Mouse (Mus musculus): Measurements from ENCODE around the gene Fkbpl. TPM values are rescaled to one million over a fixed set of nuclear protein-coding genes. Genes with fewer than 3 reads are reported as not detected.

The Fkbpl gene
- polyA plus RNA-seq, 1 experiment from 2014 or later: 10.0 TPM

GRCm38 (mm10) chr17:34621006-34621405, 23.6 kb upstream of the Fkbpl start:
- ATAC-seq (ENCODE audit: low read depth): no peak

DNA sequence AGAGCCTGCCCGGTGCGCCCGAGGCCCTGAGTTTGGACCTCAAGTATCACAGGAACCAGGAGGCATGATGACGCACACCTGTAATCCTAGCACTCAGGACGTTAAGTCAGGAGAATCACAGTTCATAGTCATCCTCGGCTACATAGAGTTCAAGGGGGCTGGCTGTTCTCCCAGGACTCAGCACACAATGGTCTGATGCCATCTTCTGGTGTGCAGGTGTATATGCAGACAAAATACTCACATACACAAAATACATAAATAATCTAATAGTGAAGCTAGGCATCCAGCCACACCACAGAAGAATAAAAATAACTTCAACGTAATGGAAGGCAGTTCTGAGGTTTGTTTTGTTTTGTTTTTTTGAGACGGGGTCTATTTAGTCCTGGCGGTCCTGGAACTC, 21.4 kb upstream of the Fkbpl start:
- Histone ChIP-seq H3K27me3 (replicated peaks; ENCODE audit: control insufficient read depth, insufficient read depth, low read length) (no peaks in the 10 kb centered on the region), H3K4me2 (ENCODE audit: low read depth, low read length) (no peak overlapping the region), H3K9me3 (ENCODE audit: control insufficient read depth, low read length) (no peaks in the 10 kb centered on the region), H3K9ac (ENCODE audit: low read depth, low read length) (no peak overlapping the region), H3K4me3 (ENCODE audit: low read depth, low read length) (no peak overlapping the region), H3K27ac (replicated peaks; ENCODE audit: low read depth, low read length) (no peak overlapping the region), H3K36me3 (ENCODE audit: control insufficient read depth, insufficient read depth, low read length) (peaks cover 55% of the 10 kb centered on the region), H3K4me1 (ENCODE audit: control insufficient read depth, insufficient read depth, low read length) (peaks cover 9% of the 10 kb centered on the region)
- 87% methylated on average over 9 of the region's 9 CpGs for WGBS
- ATAC-seq (ENCODE audit: low read depth): no peak
- DNase-seq (ENCODE audit: low spot score): no peak

More at GRCm38 (mm10) chr17:34621006-34621405, 23.6 kb upstream of the Fkbpl start:
- Histone ChIP-seq H3K4me3 (ENCODE audit: low read depth, low read length) (no peak overlapping the region), H3K9me3 (ENCODE audit: control insufficient read depth, low read length) (no peaks in the 10 kb centered on the region), H3K27me3 (replicated peaks; ENCODE audit: control insufficient read depth, insufficient read depth, low read length) (no peaks in the 10 kb centered on the region), H3K9ac (ENCODE audit: low read depth, low read length) (no peak overlapping the region), H3K27ac (replicated peaks; ENCODE audit: low read depth, low read length) (no peak overlapping the region), H3K4me2 (ENCODE audit: low read depth, low read length) (no peak overlapping the region), H3K36me3 (ENCODE audit: control insufficient read depth, insufficient read depth, low read length) (peaks cover 71% of the 10 kb centered on the region), H3K4me1 (ENCODE audit: control insufficient read depth, insufficient read depth, low read length) (peaks cover 1% of the 10 kb centered on the region; the same call in 1 of the 2 replicates)
- WGBS: 88% methylated on average over 8 of the region's 8 CpGs
- DNase-seq (ENCODE audit: low spot score): no peak

DNA sequence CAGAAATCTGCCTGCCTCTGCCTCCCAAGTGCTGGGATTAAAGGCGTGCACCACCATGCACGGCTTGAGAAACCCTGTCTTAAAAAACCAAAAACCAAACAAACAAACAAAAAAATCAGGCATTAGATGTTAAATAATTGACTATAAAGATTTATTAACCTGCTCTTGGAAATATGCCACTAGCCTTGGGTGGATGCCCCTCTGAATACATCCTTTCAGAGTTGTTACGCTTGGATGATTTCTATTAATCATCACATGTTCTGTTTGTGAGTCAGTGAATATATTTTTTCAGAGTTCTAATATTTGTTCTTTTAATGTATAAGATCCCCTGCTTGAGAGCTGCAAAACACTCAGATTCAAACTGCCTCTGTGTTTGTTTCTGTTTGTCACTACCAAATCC, 19.6 kb upstream of the Fkbpl start:
- DNase-seq (ENCODE audit: low spot score) (no peak), ATAC-seq (ENCODE audit: low read depth) (no peak)
- H3K27me3 ChIP-seq (replicated peaks; ENCODE audit: control insufficient read depth, insufficient read depth, low read length): peaks cover 5% of the 10 kb centered on the region
- H3K9me3 ChIP-seq (ENCODE audit: control insufficient read depth, low read length): no peaks in the 10 kb centered on the region
- H3K4me2 ChIP-seq (ENCODE audit: low read depth, low read length): no peak overlapping the region
- H3K36me3 ChIP-seq (ENCODE audit: control insufficient read depth, insufficient read depth, low read length): peaks cover 51% of the 10 kb centered on the region
- no peak overlapping the region for H3K4me3 ChIP-seq (ENCODE audit: low read depth, low read length)
- H3K9ac ChIP-seq (ENCODE audit: low read depth, low read length): no peak overlapping the region
- H3K4me1 ChIP-seq (ENCODE audit: control insufficient read depth, insufficient read depth, low read length): peaks cover 26% of the 10 kb centered on the region
- 97% methylated on average over 3 of the region's 3 CpGs for WGBS
- H3K27ac ChIP-seq (replicated peaks; ENCODE audit: low read depth, low read length): no peak overlapping the region

GRCm38 (mm10) chr17:34626062-34626772, 18.3 kb upstream of the Fkbpl start:
- WGBS: 50% methylated on average over 16 of the region's 16 CpGs
- peaks cover 35% of the 10 kb centered on the region for H3K4me1 ChIP-seq (ENCODE audit: control insufficient read depth, insufficient read depth, low read length)
- peak overlapping the region; percentile 80 for H3K4me2 ChIP-seq (ENCODE audit: low read depth, low read length)
- peak overlapping the region; percentile 60 for H3K4me3 ChIP-seq (ENCODE audit: low read depth, low read length)
- no peak for DNase-seq (ENCODE audit: low spot score)
- peaks cover 18% of the 10 kb centered on the region for H3K27me3 ChIP-seq (replicated peaks; ENCODE audit: control insufficient read depth, insufficient read depth, low read length)
- peaks cover 39% of the 10 kb centered on the region for H3K36me3 ChIP-seq (ENCODE audit: control insufficient read depth, insufficient read depth, low read length)
- ATAC-seq (ENCODE audit: low read depth): no peak
- H3K9me3 ChIP-seq (ENCODE audit: control insufficient read depth, low read length): no peaks in the 10 kb centered on the region
- peak overlapping the region; percentile 80 for H3K9ac ChIP-seq (ENCODE audit: low read depth, low read length)
- H3K27ac ChIP-seq (replicated peaks; ENCODE audit: low read depth, low read length): peak overlapping the region; percentile 24; the same call in 1 of the 2 replicates

DNA sequence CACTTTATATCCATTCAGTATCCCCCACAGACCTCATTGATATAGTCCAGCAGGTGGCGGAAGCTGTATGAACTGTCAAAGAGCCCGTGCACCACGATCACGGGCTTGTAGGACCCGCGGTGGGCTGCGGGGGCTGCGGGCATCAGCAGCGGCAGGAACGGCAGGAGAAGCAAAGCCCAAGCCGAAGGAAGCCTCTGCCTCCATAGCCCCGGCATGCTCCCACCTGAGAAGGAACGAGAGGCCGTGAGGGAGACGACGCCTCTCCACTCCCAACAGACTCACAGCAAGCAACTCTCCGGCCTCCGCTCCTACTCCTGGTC, 17.8 kb upstream of the Fkbpl start:
- under 1% methylated on average over 18 of the region's 18 CpGs for WGBS
- ATAC-seq (ENCODE audit: low read depth) (peak; percentile 36), DNase-seq (ENCODE audit: low spot score) (peak; percentile 81)
- Histone ChIP-seq H3K9me3 (ENCODE audit: control insufficient read depth, low read length) (no peaks in the 10 kb centered on the region), H3K36me3 (ENCODE audit: control insufficient read depth, insufficient read depth, low read length) (peaks cover 34% of the 10 kb centered on the region), H3K27ac (replicated peaks; ENCODE audit: low read depth, low read length) (peak overlapping the region; percentile 94), H3K4me1 (ENCODE audit: control insufficient read depth, insufficient read depth, low read length) (peaks cover 39% of the 10 kb centered on the region), H3K27me3 (replicated peaks; ENCODE audit: control insufficient read depth, insufficient read depth, low read length) (peaks cover 23% of the 10 kb centered on the region), H3K4me2 (ENCODE audit: low read depth, low read length) (peak overlapping the region; percentile 80), H3K4me3 (ENCODE audit: low read depth, low read length) (peak overlapping the region; percentile 60), H3K9ac (ENCODE audit: low read depth, low read length) (peak overlapping the region; percentile 80)

- Histone ChIP-seq H3K9me3 (ENCODE audit: control insufficient read depth, low read length) (no peaks in the 10 kb centered on the region), H3K4me3 (ENCODE audit: low read depth, low read length) (peak overlapping the region; percentile 60), H3K27me3 (replicated peaks; ENCODE audit: control insufficient read depth, insufficient read depth, low read length) (peaks cover 28% of the 10 kb centered on the region), H3K4me1 (ENCODE audit: control insufficient read depth, insufficient read depth, low read length) (peaks cover 40% of the 10 kb centered on the region), H3K9ac (ENCODE audit: low read depth, low read length) (peak overlapping the region; percentile 80), H3K27ac (replicated peaks; ENCODE audit: low read depth, low read length) (peak overlapping the region; percentile 94), H3K36me3 (ENCODE audit: control insufficient read depth, insufficient read depth, low read length) (peaks cover 28% of the 10 kb centered on the region; the same call in 1 of the 2 replicates), H3K4me2 (ENCODE audit: low read depth, low read length) (peak overlapping the region; percentile 80)
- ATAC-seq (ENCODE audit: low read depth): peak; percentile 88
- WGBS: under 1% methylated on average over 27 of the region's 45 CpGs
- DNase-seq (ENCODE audit: low spot score): peak; percentile 95
Observed at GRCm38 (mm10) chr17:34627093-34627942, 17.2 kb upstream of the Fkbpl start.

DNA sequence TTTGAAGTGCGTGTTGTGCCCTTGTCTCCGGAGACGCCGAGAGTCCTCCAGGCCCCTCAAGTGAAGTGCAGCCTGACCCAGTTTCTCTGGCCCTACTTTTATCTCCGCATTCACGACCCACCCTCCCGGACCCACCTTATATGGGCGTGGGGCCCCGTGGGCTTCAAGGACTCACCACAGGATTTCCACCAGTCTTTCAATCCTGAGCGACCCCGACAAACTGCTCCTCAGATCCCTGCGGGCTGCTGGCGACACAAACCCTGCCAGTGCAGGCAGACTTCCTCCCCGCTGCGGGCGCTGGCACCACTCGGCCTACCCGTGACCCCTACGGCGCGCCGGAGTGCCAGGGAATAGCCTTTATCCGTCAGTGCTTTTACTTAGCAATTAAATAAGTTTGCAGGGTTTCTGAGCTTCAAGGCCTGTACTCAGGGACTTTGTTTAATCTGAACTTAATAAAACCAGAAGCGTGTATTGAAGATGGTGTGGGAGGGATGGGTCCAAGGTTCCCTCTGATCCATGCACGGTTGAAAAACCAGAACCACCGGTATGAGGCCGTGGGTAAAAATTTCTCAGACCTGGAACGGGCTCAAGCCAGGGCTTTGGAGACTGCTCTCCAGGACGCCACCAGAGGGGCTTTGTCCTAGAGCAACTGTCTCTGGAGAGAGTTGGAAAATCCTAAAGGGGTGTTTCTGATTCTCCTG, 16.5 kb upstream of the Fkbpl start, which contains the start of gene Ppt2:
Ppt2 (minus strand) TSS at position 568 of the 701 bp plus-strand sequence.
- DNase-seq (ENCODE audit: low spot score): peak; percentile 30
- Histone ChIP-seq H3K27ac (replicated peaks; ENCODE audit: low read depth, low read length) (peak within 1 kb of the TSS; percentile 94), H3K4me3 (ENCODE audit: low read depth, low read length) (peak within 1 kb of the TSS; percentile 60), H3K9me3 (ENCODE audit: control insufficient read depth, low read length) (no peaks in the 10 kb centered on the region), H3K4me2 (ENCODE audit: low read depth, low read length) (peak within 1 kb of the TSS; percentile 80), H3K9ac (ENCODE audit: low read depth, low read length) (peak within 1 kb of the TSS; percentile 80), H3K27me3 (replicated peaks; ENCODE audit: control insufficient read depth, insufficient read depth, low read length) (peaks cover 33% of the 10 kb centered on the region), H3K4me1 (ENCODE audit: control insufficient read depth, insufficient read depth, low read length) (peaks cover 40% of the 10 kb centered on the region), H3K36me3 (ENCODE audit: control insufficient read depth, insufficient read depth, low read length) (0 out of 2 replicates have a peak, but pooled peaks cover 20% of the 10 kb centered on the region)
- ATAC-seq (ENCODE audit: low read depth): no peak
- WGBS: 4% methylated on average over 29 of the region's 29 CpGs

GRCm38 (mm10) chr17:34628644-34628967, 16.0 kb upstream of the Fkbpl start:
- H3K36me3 ChIP-seq (ENCODE audit: control insufficient read depth, insufficient read depth, low read length): 0 out of 2 replicates have a peak, but pooled peaks cover 16% of the 10 kb centered on the region
- peak overlapping the region; percentile 80 for H3K9ac ChIP-seq (ENCODE audit: low read depth, low read length)
- DNase-seq (ENCODE audit: low spot score) (no peak), ATAC-seq (ENCODE audit: low read depth) (no peak)
- peak overlapping the region; percentile 60 for H3K4me3 ChIP-seq (ENCODE audit: low read depth, low read length)
- H3K27ac ChIP-seq (replicated peaks; ENCODE audit: low read depth, low read length): peak overlapping the region; percentile 94
- H3K9me3 ChIP-seq (ENCODE audit: control insufficient read depth, low read length): no peaks in the 10 kb centered on the region
- H3K4me1 ChIP-seq (ENCODE audit: control insufficient read depth, insufficient read depth, low read length): peaks cover 40% of the 10 kb centered on the region
- 22% methylated on average over 5 of the region's 5 CpGs for WGBS
- peaks cover 33% of the 10 kb centered on the region for H3K27me3 ChIP-seq (replicated peaks; ENCODE audit: control insufficient read depth, insufficient read depth, low read length)
- peak overlapping the region; percentile 80 for H3K4me2 ChIP-seq (ENCODE audit: low read depth, low read length)
